Mouse (Mus musculus): Measurements from ENCODE around the gene Gcnt2. TPM values are rescaled to one million over a fixed set of nuclear protein-coding genes. Genes with fewer than 3 reads are reported as not detected.
A peak's percentile ranks its signal among the peaks of the same experiment; 100 is the strongest.
"Not testable (repeated sequence)": the region's sequence is repeated elsewhere in the genome, so short reads cannot be mapped to it uniquely, and the experiment has no call there.

Gcnt2 gene
- total RNA-seq, 2 experiments from 2014 or later = 17.5 to 18.3 TPM

DNA sequence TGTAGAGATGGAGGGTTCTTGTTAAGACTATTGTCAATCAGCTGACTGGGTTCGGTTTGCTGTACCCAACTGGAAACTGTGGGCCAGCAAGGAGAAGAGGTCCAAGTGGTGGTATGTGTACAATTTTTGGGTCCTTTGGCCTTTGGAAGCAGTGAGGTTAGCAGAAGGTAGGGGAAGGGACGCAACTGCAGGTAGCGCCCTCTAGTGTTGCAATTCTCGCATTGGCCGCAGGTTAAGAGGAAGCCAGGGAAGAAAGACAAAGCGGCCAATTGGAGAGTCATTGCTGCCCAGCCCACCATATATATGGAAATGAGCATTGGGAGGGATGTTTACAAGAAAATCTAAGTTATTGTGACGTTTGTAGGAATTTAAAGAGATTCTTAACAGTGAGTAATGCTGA, 118.1 kb downstream of the Gcnt2 start:
- peak; percentile 11 to 15 for DNase-seq (ENCODE audit: low spot score in 2 of 2)
- intact Hi-C loops (cut with DNase I) = loop anchor here (5.0 kb wide), 1 partner anchor 130 kb away; no protein-coding TSS in a partner anchor

GRCm38 (mm10) chr13:40978652-40979051, 119.1 kb downstream of the Gcnt2 start:
- no peak for DNase-seq (ENCODE audit: low spot score in 2 of 2)
- intact Hi-C loops (cut with DNase I) = loop anchor here (5.0 kb wide), 1 partner anchor 131 kb away; no protein-coding TSS in a partner anchor

GRCm38 (mm10) chr13:40979321-40979720, 119.8 kb downstream of the Gcnt2 start:
- intact Hi-C loops (cut with DNase I) = loop anchor here (5.0 kb wide), 1 partner anchor 132 kb away; no protein-coding TSS in a partner anchor

DNA sequence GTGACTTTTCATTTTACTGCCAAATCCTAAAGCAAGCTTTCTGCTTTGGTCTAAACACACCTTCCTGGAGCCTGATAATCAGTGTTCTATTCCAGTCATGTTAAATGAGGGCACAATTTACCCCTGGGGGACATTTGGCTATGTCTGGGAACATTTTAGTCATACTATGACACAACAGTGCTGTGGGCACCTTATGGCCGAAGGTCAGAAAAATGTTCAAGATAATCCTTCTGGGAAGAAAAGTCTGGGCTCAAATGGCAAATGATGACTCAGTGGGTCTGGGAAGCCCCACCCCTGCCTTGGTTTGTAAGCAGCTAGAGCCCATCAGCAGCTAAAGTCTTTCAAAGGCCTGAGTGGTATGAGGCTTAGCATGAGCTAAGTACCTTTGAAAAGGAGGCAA, 123.2 kb downstream of the Gcnt2 start:
- DNase-seq (ENCODE audit: low spot score in 2 of 2) = no peak
- intact Hi-C loops (cut with DNase I) = no loop called here

More at GRCm38 (mm10) chr13:40979321-40979720, 119.8 kb downstream of the Gcnt2 start:
- no peak for DNase-seq (ENCODE audit: low spot score in 2 of 2)

DNA sequence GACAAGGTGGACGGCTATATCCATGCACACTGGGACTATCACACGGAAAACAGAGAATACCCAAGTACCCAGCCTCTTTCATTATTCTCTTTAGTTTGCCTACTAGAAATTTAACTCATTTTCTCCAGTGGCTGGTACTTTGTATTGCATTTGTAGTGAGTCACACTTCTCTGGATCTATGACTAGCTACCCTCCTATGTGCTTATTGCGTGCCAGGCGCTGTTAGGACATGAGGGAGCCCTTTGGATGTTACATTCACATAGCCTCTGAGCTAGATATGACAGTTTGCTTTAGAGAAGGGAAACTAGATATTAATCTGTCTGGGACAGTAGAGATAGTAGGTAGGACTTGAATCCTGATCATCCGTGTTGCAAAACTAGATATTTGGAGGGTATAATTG, 126.5 kb downstream of the Gcnt2 start:
- intact Hi-C loops (cut with DNase I) = no loop called here
- DNase-seq (ENCODE audit: low spot score in 2 of 2) = no peak

DNA sequence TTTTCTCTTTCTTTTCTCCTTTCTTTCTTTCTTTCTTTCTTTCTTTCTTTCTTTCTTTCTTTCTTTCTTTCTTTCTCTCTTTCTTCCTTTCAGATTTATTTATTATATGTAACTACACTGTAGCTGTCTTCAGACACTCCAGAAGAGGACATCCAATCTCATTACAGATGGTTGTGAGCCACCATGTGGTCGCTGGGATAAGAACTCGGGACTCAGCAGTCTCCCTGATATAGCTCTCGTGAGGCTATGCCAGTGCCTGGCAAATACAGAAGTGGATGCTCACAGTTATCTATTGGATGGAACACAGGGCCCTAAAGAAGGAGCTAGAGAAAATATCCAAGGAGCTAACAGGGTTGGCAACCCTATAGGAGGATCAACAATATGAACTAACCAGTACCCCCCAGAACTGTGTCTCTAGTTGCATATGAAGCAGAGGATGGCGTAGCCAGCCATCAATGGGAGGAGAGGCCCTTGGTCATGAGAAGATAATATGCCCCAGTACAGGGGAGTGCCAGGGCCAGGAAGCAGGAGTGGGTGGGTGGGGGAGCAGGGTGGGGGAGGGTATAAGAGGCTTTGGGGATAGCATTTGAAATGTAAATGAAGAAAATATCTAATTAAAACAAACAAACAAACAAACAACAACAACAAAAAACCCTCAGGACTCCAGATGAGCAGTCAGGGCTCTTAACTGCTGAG, 128.2 kb downstream of the Gcnt2 start:
- intact Hi-C loops (cut with DNase I); DNase-seq (ENCODE audit: low spot score in 2 of 2): not testable (repeated sequence)

DNA sequence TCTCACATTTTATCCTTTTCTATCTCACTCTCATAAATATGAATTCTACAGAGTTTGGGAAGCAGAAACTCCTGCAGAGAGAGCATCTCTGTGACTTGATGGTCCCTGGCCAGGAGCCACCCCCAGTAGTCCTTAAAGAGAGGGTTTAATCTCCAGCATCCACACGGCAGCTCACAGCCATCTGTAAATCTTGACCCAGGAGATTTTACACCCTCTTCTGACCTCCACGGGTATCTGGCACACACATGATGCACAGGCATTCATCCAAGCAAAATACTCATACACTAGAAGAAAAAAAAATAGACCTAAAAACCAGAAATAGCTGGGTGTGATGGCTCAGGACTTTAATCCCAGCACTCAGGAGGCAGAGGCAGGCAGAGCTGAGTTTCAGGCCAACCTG, 128.9 kb downstream of the Gcnt2 start:
- DNase-seq (ENCODE audit: low spot score in 2 of 2) = no peak
- intact Hi-C loops (cut with DNase I) = no loop called here

DNA sequence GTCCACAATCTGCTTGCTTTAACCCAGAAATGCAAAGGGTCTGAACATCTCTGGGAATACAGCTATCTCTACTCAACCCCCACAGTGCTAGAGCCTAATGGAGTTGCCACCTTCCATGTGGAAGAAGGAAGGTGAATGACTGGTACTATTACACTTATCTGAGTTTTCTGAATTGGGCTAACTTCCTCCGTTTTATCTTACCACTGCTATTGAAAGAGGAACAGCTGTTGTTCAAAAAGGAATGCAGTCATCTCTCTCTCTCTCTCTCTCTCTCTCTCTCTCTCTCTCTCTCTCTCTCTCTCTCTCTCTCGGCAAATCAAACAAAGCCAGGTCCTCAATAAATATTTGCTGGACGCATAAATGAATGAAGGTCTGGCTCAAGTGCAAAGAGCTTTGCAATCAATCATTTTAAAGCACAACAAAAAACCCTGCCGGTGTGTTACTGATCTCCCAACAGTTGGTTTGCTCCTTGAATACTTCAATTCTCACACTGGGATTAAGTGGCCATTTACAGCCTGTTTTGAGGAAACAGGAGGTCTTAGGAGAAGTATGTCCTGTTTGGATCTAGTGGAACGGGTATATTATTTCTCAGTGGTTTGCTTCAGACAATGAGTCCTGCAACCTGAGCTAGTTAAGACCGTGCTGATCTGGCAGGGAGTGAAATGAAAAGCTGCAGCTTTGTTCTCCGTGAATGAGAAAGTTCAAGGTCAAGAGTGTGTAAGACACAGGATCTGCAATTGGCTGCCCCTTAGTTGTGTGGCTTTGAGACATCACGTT, 135.1 kb downstream of the Gcnt2 start:
- intact Hi-C loops (cut with DNase I) = no loop called here
- no peak for DNase-seq (ENCODE audit: low spot score in 2 of 2)

GRCm38 (mm10) chr13:40998537-40998936, 139.0 kb downstream of the Gcnt2 start:
- DNase-seq (ENCODE audit: low spot score in 2 of 2); intact Hi-C loops (cut with DNase I): not testable (repeated sequence)

DNA sequence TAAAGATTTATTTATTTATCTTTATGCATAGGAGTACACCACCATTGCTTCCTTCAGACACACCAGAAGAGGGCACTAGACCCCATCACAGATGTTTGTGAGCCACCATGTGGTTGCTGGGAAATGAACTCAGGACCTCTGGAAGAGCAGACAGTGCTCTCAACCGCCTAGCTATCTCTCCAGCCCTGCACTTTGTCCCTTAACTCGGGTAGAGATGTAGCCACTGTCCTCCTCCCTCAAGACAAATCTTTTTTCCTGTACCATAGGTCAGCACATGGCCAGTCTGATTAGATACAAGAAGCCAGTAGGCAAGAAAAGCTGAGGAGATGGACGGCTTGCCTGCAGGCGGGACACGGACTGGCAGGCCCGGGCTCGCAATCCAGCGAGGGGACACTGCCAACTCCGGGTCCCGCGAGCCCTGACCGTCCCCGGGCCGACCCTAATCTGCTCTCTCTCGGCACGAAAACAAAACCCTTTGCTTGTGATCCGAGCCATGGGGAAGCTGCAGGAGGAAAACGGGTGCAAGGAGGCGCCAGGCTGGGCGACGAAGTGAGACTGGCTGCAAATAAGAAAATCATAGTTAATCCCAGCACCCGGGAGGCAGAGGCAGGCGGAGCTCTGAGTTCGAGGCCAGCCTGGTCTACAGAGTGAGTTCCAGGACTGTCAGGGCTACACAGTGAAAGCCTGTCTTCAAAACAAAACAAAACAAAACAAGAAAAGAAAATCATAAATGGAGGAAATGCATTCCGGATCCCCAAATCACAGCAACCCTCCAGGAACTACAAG, 140.8 kb downstream of the Gcnt2 start:
- intact Hi-C loops (cut with DNase I) = loop anchor here (5.0 kb wide), 1 partner anchor 237 kb away; no protein-coding TSS in a partner anchor
- peak in 1 of 2 experiments; percentile 45 for DNase-seq (ENCODE audit: low spot score in 2 of 2)

DNA sequence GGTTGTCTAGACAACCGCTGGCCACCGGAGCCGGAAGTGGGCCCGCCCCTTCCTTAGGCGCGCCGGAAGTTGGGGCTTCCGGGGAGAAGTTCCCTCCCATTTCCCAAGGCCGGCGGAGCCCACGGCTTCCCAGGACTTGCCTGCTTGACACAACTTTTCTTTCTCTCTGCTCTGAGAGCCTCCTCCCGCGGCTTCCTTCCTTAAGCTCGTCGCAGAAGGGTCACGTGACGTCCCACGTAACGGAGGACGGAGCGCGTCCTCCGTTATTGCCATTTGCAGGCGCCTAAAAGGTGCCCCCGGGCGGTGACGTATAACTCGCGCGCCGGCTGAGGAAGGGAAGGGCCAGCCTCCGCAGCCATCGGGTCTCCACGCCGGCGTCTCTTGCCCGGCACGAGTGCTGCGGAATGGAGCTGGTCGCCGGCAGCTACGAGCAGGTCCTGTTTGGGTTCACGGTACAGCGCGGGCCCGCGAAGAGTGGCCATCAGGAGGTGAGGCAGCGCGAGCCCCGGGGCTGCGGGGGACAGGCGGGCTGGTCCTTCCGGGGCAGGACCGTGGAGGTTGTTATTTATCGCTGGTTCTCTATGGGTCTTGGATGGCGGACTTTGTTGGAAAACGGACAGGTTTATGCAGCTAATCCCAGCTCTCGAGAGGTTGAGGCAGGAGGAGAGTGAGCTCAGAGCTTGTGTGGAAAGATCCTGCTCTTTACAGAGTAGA, 141.5 kb downstream of the Gcnt2 start, which contains the start of gene Pak1ip1:
Gene Pak1ip1, plus strand, starts transcription at position 98 of the 714 bp plus-strand sequence.
- peak; percentile 92 to 97 for DNase-seq (ENCODE audit: low spot score in 2 of 2)

GRCm38 (mm10) chr13:41002001-41002400, 142.4 kb downstream of the Gcnt2 start:
- intact Hi-C loops (cut with DNase I) = loop anchor here (5.0 kb wide), 1 partner anchor 235 kb away; no protein-coding TSS in a partner anchor
- no peak for DNase-seq (ENCODE audit: low spot score in 2 of 2)

More for the DNA sequence above, 141.5 kb downstream of the Gcnt2 start, which contains the start of gene Pak1ip1:
- intact Hi-C loops (cut with DNase I) = loop anchor here (5.0 kb wide), 1 partner anchor 236 kb away; no protein-coding TSS in a partner anchor

DNA sequence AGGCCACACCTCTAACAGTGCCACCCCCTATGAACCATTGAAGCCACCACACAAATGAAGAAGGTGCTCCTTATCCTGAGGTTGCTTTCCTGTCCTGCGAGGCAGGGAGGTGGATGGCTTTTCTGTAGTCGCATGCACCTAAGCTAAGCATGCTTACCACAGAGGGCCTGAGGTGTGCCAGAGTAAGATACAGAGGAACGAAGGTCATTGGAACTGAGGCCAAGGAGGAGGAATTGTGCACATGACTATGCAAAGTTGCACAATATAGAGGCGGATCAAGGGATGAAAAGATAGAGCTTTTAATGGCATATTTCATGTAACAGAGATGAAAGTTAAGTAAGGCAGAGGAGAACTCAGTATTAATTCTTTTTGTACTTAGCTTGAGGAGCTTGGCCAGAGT, 146.7 kb downstream of the Gcnt2 start:
- intact Hi-C loops (cut with DNase I) = no loop called here
- no peak for DNase-seq (ENCODE audit: low spot score in 2 of 2)

DNA sequence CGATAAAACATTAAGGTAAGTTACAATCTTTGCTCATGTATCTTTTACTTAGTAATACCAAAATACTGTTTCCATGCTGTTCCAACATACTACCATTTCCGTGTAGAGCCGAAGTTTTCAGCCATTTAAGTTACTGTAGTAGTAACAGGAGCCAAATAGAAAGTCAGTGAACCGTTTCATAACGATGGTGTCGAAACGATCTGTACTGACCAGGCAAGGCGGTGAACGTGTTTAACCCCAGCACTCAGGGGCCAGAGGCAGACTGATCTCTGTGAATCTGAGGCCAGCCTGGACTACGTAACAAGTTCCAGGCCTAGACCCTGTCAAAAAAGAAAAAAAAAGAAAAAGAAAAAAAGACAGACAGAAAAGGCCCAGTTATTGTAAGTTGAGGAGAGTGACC, 148.7 kb downstream of the Gcnt2 start:
- intact Hi-C loops (cut with DNase I) = no loop called here
- no peak for DNase-seq (ENCODE audit: low spot score in 2 of 2)

DNA sequence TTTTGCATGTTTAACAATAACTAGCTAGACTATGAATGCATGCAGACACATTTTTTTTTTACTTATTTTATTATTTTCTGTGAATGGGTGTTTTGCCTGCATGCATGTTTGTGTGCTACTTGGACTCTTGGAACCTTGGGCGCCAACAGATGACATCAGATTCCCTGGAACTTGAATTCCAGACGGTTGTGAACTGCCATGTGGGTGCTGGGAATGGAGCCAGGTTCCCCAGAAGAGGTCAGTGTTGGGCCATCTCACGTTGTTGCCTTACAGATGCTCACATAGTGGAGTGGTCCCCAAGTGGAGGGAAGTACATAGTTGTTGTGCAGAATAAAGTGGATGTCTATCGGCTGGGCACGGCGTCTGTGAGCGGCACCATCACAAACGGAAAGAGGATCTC, 149.4 kb downstream of the Gcnt2 start:
- DNase-seq (ENCODE audit: low spot score in 2 of 2) = no peak
- intact Hi-C loops (cut with DNase I) = no loop called here
